Mouse (Mus musculus) midbrain, embryonic 15.5 days (tissue): Measurements from ENCODE around the gene Siah2. TPM values are rescaled to one million over a fixed set of nuclear protein-coding genes. Genes with fewer than 3 reads are reported as not detected.

ENCODE experiments used
- ATAC-seq: fragments of 200-750 bp; cut with Nextera tagmentation; replicated peaks from 2 replicates; pipeline ENCODE4 v1.8.0; 2017; ENCODE audit warnings: moderate TSS enrichment
- H3K27ac ChIP-seq: fragments of 300-500 bp; sonication (generic); 2 replicates; pipeline ENCODE4 v1.5.1; 2015; ENCODE audit warnings: mild to moderate bottlenecking, inconsistent platforms
- H3K27me3 ChIP-seq: fragments of 300-500 bp; sonication (generic); replicated peaks from 2 replicates; pipeline ENCODE4 v1.6.1; 2015; ENCODE audit warnings: inconsistent platforms
- H3K36me3 ChIP-seq: fragments of 300-500 bp; sonication (generic); replicated peaks from 2 replicates; pipeline ENCODE4 v1.6.1; 2015; ENCODE audit warnings: inconsistent platforms
- H3K4me1 ChIP-seq: fragments of 300-500 bp; sonication (generic); 2 replicates; pipeline ENCODE4 v1.6.1; 2015; ENCODE audit warnings: inconsistent platforms
- H3K4me2 ChIP-seq: fragments of 300-500 bp; sonication (generic); 2 replicates; pipeline ENCODE4 v1.6.1; 2015; ENCODE audit warnings: inconsistent platforms, mild to moderate bottlenecking, moderate library complexity
- H3K4me3 ChIP-seq: fragments of 300-500 bp; sonication (generic); 2 replicates; pipeline ENCODE4 v1.5.1; 2015; ENCODE audit warnings: mild to moderate bottlenecking, inconsistent platforms
- H3K9ac ChIP-seq: fragments of 300-500 bp; sonication (generic); 2 replicates; pipeline ENCODE4 v1.6.1; 2015; ENCODE audit warnings: mild to moderate bottlenecking, inconsistent platforms
- H3K9me3 ChIP-seq: fragments of 300-500 bp; sonication (generic); 2 replicates; pipeline ENCODE4 v1.6.1; 2016; ENCODE audit warnings: inconsistent platforms
- WGBS: fragments of 180-500 bp; shearing (Covaris S2); methylation state at CpG from one replicate; pipeline ENCODE4 v1.1.7; 2015; ENCODE audit warnings: mixed read lengths; 5-methylcytosine and 5-hydroxymethylcytosine counted together
- polyA plus RNA-seq: library from polyadenylated mRNA; unstranded; fragments of >200 nt; fragmentation: Nextera tagmentation; extraction: Ambion mirVana; gene quantifications from 2 replicates; pipeline ENCODE4 v1.2.1, GENCODE M21; 2015

Siah2 gene
- 9.9 and 10.2 TPM in 2 replicates for polyA plus RNA-seq

DNA sequence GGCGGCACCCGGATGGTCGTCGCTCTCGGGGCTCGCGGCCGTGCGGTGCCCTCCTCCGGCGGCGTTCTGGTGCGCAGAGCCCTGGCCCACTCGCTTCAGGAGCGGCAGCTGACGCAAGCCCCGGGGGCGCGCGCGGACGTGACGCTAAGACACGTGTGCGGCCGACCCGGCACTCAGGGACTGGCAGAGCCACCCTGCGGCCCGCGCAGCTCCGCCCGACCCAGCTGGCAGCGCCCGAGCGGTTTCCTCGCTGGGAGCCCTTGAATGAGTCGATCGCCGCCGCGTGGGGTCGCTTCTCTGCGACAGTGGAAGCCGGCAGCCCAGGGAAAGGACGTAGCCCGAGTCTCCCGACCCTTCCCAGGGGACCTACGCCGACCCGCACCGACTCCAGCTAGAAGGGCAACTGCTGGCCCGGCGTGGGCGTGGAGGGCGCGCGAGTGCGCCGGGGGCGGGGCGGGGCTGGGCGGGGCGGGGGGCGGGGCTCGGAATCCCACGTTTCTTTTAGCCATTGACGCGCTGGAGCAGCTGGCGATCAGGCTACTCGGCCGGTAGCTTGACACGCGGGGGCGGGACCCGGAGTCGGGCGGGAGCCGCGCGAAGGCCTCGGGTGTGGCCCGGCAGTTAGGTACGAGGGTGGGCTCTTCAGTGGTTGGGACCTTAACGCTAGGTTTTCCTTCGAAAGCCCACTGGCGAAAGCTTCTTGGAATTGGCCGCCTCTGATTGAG, at the start of gene Siah2:
TSS of gene Siah2 (minus strand) at position 404 of the 725 bp plus-strand sequence.
- peak; percentile 98 for ATAC-seq
- H3K4me3 ChIP-seq, result peak within 1 kb of the TSS; percentile 66
- peaks cover 24% of the 10 kb centered on the region for H3K4me1 ChIP-seq
- under 1% methylated on average over 79 of the region's 87 CpGs for WGBS
- peak within 1 kb of the TSS; percentile 88 for H3K4me2 ChIP-seq
- H3K27me3 ChIP-seq, result 0 out of 2 replicates have a peak, but pooled peaks cover 3% of the 10 kb centered on the region
- no peaks in the 10 kb centered on the region for H3K36me3 ChIP-seq
- H3K9me3 ChIP-seq, result no peaks in the 10 kb centered on the region
- H3K9ac ChIP-seq, result peak within 1 kb of the TSS; percentile 76
- peak within 1 kb of the TSS; percentile 87 for H3K27ac ChIP-seq

- H3K27ac ChIP-seq, result no peak overlapping the region
- ATAC-seq, result no peak
- no peak overlapping the region for H3K4me3 ChIP-seq
- H3K9ac ChIP-seq, result no peak overlapping the region
- 72% methylated on average over 2 of the region's 2 CpGs for whole genome bisulfite sequencing
- H3K27me3 ChIP-seq, result no peaks in the 10 kb centered on the region
- H3K9me3 ChIP-seq, result no peaks in the 10 kb centered on the region
- H3K36me3 ChIP-seq, result no peaks in the 10 kb centered on the region
- no peak overlapping the region for H3K4me2 ChIP-seq
- peaks cover 8% of the 10 kb centered on the region for H3K4me1 ChIP-seq
Measured at GRCm38 (mm10) chr3:58739536-58739935, 47.3 kb upstream of the Siah2 start.

DNA sequence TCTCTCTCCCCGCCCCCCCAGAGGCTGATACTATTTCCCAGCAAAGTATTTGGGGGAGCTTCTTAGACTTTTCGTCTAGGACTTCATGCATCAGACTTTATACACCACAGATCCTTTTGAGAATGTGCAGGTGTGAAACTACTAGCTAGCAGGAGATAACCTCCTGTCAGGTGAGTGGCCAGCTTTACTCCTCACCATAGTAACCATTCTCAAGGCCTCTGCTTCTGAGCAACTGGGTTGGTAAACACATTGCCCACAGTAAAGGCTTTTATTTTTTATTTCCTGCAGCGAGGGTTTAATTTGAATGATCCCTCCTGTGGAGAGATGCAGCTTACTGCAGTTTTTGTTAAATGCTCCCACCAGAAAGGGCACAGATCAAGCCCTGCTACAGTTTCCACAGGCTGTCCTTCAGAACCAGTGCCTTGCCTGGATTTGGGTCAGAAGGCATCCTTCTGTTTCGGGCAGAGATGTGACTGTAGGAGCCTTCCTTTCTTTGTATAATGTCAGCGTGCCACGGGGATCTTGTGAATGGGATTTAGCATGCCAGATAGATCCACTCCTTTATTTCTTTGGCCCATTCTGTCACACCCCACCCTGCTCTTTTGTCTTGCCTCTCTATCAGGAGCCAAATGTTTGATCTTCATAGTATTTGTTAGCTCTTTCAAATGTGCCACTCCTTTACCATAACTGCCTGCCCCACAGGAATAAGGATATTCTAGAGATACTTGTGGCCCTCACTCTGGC, 46.3 kb upstream of the Siah2 start:
- ATAC-seq, result peak; percentile 56
- H3K4me3 ChIP-seq, result no peak overlapping the region
- 5% methylated on average over 6 of the region's 6 CpGs for WGBS

DNA sequence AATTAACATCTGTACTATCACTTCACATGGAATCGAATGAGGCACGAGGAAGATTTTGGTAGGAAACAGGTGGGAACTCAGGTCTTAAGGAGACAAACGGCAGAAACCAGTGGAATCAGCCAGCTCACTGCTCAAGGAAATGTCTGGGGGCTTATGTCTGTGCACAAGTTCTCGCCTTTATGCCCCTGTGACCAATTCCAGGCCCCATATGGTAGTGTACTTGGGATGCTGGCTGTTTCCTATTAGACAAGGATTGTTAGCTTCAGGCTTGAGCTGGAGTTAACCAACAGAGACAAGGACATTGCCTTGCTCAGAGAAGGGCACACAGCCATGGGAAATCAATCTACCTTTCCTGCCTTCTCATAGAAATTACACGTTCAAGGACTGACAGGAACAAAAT, 39.3 kb upstream of the Siah2 start:
- Histone ChIP-seq H3K27ac (no peak overlapping the region), H3K4me2 (no peak overlapping the region), H3K4me1 (no peaks in the 10 kb centered on the region), H3K9ac (no peak overlapping the region), H3K9me3 (no peaks in the 10 kb centered on the region), H3K36me3 (no peaks in the 10 kb centered on the region), H3K27me3 (no peaks in the 10 kb centered on the region), H3K4me3 (no peak overlapping the region)
- no peak for ATAC-seq
- 70% methylated on average over 5 of the region's 5 CpGs for WGBS

More for the DNA sequence above, 46.3 kb upstream of the Siah2 start:
- H3K4me1 ChIP-seq, result peaks cover 8% of the 10 kb centered on the region
- no peaks in the 10 kb centered on the region for H3K27me3 ChIP-seq
- H3K9me3 ChIP-seq, result no peaks in the 10 kb centered on the region
- no peak overlapping the region for H3K9ac ChIP-seq
- H3K27ac ChIP-seq, result peak overlapping the region; percentile 26; the same call in 1 of the 2 replicates
- H3K36me3 ChIP-seq, result no peaks in the 10 kb centered on the region
- H3K4me2 ChIP-seq, result no peak overlapping the region

GRCm38 (mm10) chr3:58730580-58730979, 38.4 kb upstream of the Siah2 start:
- H3K9me3 ChIP-seq, result no peaks in the 10 kb centered on the region
- no peak overlapping the region for H3K27ac ChIP-seq
- H3K4me1 ChIP-seq, result no peaks in the 10 kb centered on the region
- WGBS, result 77% methylated on average over 3 of the region's 3 CpGs
- H3K27me3 ChIP-seq, result no peaks in the 10 kb centered on the region
- no peak overlapping the region for H3K4me2 ChIP-seq
- no peak overlapping the region for H3K9ac ChIP-seq
- no peaks in the 10 kb centered on the region for H3K36me3 ChIP-seq
- ATAC-seq, result no peak
- H3K4me3 ChIP-seq, result no peak overlapping the region

- Histone ChIP-seq H3K9me3 (no peaks in the 10 kb centered on the region), H3K9ac (no peak overlapping the region), H3K36me3 (no peaks in the 10 kb centered on the region), H3K27ac (no peak overlapping the region), H3K4me2 (no peak overlapping the region), H3K27me3 (no peaks in the 10 kb centered on the region), H3K4me3 (no peak overlapping the region), H3K4me1 (no peaks in the 10 kb centered on the region)
- peak; percentile 63; the same call in 1 of the 2 replicates for ATAC-seq
Measured at GRCm38 (mm10) chr3:58729549-58729948, 37.3 kb upstream of the Siah2 start.

DNA sequence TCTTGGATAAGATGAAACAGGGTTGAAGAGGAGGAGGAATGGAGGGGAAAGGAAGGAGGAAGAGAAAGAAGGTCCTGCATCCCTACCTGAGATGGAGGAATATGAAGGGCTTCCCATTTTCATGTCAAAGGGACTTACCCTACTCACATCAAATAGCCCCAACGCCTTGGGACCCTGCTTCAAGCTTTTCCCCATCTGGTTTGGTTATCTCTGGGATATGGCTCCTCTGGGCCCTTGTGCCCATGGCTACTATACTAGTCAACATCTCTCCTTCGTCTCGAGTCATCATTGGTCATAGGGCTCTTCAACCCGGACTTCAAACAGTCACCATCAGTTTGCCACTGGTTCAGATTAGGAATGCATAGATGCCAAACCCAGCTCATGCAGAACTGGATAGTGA, 35.4 kb upstream of the Siah2 start:
- Histone ChIP-seq H3K4me2 (no peak overlapping the region), H3K27me3 (no peaks in the 10 kb centered on the region), H3K9me3 (no peaks in the 10 kb centered on the region), H3K4me1 (no peaks in the 10 kb centered on the region), H3K9ac (no peak overlapping the region), H3K36me3 (no peaks in the 10 kb centered on the region), H3K27ac (no peak overlapping the region), H3K4me3 (no peak overlapping the region)
- WGBS, result 92% methylated on average over 4 of the region's 4 CpGs
- ATAC-seq, result no peak

- H3K4me2 ChIP-seq, result no peak overlapping the region
- H3K9ac ChIP-seq, result no peak overlapping the region
- H3K36me3 ChIP-seq, result no peaks in the 10 kb centered on the region
- H3K27me3 ChIP-seq, result no peaks in the 10 kb centered on the region
- no peaks in the 10 kb centered on the region for H3K4me1 ChIP-seq
- no peak overlapping the region for H3K27ac ChIP-seq
- H3K4me3 ChIP-seq, result no peak overlapping the region
- 46% methylated on average over 3 of the region's 3 CpGs for WGBS
- no peak; the same call in 1 of the 2 replicates for ATAC-seq
- no peaks in the 10 kb centered on the region for H3K9me3 ChIP-seq
Measured at GRCm38 (mm10) chr3:58727012-58727411, 34.8 kb upstream of the Siah2 start.

- no peak overlapping the region for H3K9ac ChIP-seq
- H3K36me3 ChIP-seq, result no peaks in the 10 kb centered on the region
- no peak overlapping the region for H3K4me3 ChIP-seq
- H3K27ac ChIP-seq, result no peak overlapping the region
- no peak overlapping the region for H3K4me2 ChIP-seq
- H3K9me3 ChIP-seq, result no peaks in the 10 kb centered on the region
- H3K27me3 ChIP-seq, result no peaks in the 10 kb centered on the region
- 86% methylated on average over 3 of the region's 3 CpGs for WGBS
- H3K4me1 ChIP-seq, result no peaks in the 10 kb centered on the region
- no peak for ATAC-seq
Measured at GRCm38 (mm10) chr3:58726374-58726773, 34.2 kb upstream of the Siah2 start.

DNA sequence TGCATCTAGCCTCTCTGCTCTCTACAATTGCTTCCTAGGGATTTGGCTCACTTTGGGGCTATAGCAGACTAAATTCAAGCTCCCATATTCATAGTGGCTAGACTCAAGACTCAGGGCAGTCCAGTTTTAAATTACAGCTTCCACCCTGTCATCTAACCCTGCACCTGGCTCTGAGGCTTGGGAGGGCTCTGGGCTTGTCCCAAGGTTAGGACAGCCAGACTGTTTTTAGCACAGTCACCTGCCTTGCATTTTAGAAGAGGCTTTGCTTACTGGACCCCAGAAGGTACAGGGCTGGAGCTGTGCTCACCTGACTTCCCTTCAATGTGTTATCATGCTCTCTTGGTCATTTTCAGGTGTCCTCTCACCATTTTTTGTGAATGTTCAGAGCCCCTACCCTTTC, 32.6 kb upstream of the Siah2 start:
- Histone ChIP-seq H3K9ac (no peak overlapping the region), H3K27ac (no peak overlapping the region), H3K4me1 (no peaks in the 10 kb centered on the region), H3K4me2 (no peak overlapping the region), H3K36me3 (no peaks in the 10 kb centered on the region), H3K27me3 (no peaks in the 10 kb centered on the region), H3K4me3 (no peak overlapping the region), H3K9me3 (no peaks in the 10 kb centered on the region)
- no peak for ATAC-seq

DNA sequence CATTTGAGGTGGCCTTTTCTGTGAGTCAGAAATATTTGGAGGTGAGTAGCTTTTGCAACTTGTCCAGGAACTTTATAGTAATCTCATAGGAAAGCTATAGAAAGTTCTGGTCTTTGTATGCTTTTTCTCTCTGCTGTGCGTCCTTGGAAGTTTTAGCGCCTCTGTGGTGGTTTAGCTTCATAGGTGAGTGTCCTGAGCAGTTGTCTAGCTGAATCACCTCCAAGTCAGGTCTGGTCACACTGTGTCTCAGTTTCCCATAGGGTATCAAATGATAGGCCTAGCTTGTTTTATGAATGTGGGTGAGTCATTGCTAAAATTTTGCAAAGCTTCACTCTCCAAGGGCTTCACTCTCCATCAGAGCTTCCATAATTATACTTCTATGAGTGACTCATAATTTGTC, 31.5 kb upstream of the Siah2 start:
- Histone ChIP-seq H3K27me3 (no peaks in the 10 kb centered on the region), H3K27ac (no peak overlapping the region), H3K4me1 (no peaks in the 10 kb centered on the region), H3K4me2 (no peak overlapping the region), H3K9me3 (no peaks in the 10 kb centered on the region), H3K4me3 (no peak overlapping the region), H3K36me3 (no peaks in the 10 kb centered on the region), H3K9ac (no peak overlapping the region)
- 97% methylated on average over 2 of the region's 2 CpGs for WGBS
- no peak for ATAC-seq

DNA sequence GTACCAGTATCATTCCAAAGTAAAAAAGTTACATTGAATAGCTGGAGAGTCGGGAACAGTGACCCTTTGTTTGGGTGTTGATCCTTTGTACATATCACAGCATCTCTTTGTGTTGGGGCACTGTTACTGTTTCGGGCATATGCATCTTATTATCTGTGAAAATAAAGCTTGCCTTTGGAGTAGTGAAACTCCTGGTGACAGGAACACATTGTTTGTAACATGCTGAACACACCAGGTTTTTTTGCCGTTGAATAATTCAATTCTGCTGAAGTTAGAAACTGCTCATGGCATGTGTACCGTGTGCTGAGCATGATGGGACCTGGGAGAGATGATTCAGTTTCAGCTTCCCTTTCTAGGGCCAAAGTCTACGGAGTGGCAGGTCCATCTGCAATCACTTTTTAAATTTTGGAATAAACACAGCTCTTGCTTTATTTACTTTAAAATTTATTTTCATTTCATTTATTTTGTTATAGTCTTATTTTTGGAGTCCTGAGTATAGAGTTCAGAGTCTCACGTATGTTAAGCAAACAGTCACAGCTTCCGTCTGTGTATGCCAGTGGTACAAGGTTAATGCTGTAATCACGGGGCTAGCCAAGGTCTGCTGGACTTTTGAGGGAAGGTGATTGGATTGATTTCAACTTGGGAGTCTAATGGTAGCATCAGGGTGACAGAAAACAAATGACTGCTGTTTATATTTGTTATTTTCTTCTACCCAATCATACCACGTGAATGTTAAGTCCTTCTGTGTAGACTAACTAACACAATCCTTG, 27.4 kb upstream of the Siah2 start:
- no peak for ATAC-seq

More for the DNA sequence above, 27.4 kb upstream of the Siah2 start:
- H3K4me2 ChIP-seq, result no peak overlapping the region
- no peaks in the 10 kb centered on the region for H3K27me3 ChIP-seq
- H3K36me3 ChIP-seq, result no peaks in the 10 kb centered on the region
- H3K4me3 ChIP-seq, result no peak overlapping the region
- H3K4me1 ChIP-seq, result no peaks in the 10 kb centered on the region
- no peak overlapping the region for H3K27ac ChIP-seq
- no peak overlapping the region for H3K9ac ChIP-seq
- no peaks in the 10 kb centered on the region for H3K9me3 ChIP-seq
- WGBS, result 62% methylated on average over 9 of the region's 9 CpGs
